Mouse (Mus musculus) erythroblast, embryonic 14.5 days (primary cell): ENCODE measurements around the gene Grn.

Experiments
- GATA1 ChIP-seq: IDR thresholded peaks from 2 replicates; pipeline ENCODE4 v1.6.1; 2012; ENCODE audit warnings: low read length, inconsistent platforms, mixed read lengths
- TAL1 ChIP-seq: IDR thresholded peaks from 3 replicates; pipeline ENCODE4 v1.6.1; 2012; ENCODE audit warnings: low read length, inconsistent platforms, mixed read lengths

GRCm38 (mm10) chr11:102381341-102382100 lies 48.6 kb upstream of the Grn start:
- no peak for TF ChIP-seq TAL1
- TF ChIP-seq GATA1: no peak
